In the genomic region with DNA sequence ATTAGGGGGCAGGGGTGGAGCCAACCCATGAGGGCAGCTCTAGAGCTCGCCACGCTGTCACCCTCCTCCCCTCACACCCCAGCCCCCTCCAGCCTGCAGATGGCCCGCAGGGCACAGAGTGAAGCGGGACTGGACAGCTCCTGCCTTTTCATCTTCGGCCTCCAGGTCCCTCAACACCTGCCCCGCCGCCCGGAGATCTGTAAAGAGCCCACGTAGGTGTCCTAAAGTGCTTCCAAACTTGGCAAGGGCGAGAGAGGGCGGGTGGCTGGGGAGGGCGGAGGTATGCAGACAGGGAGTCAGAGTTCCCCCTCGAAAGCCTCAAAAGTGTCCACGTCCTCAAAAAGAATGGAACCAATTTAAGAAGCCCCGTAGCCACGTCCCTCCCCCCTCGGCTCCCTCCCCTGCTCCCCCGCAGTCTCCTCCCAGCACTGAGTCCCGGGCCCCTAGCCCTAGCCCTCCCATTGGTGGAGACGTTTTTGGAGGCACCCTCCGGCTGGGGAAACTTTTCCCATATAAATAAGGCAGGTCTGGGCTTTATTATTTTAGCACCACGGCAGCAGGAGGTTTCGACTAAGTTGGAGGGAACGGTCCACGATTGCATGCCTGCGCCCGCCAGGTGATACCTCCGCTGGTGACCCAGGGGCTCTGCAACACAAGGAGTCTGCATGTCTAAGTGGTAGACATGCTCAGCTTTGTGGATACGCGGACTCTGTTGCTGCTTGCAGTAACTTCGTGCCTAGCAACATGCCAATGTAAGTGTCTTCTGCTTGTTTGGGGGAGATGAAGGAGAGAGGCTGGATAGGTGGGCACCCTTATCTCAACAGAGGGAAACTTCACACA, we compare ENCODE assay signal across 9 mouse cellular contexts. TPM values are rescaled to one million over a fixed set of nuclear protein-coding genes. Genes with fewer than 3 reads are reported as not detected.
A peak's percentile ranks its signal among the peaks of the same experiment; 100 is the strongest.
DNase-seq lines count a peak whose midpoint lies in the region; ATAC-seq and TF ChIP-seq lines count a peak whose summit lies in the region.
"Had no signal": no experiment of that assay in that cellular context is flagged by ENCODE, and none has a peak within 500 bp of the region (broad histone marks: within the 10 kb centered on the region; RNA-seq: fewer than 3 reads in every experiment).

No protein-coding gene starts in this region.

- ATAC-seq in hindbrain, embryonic 12.5 days (ENCODE audit: low FRiP score) = peak; percentile 76
- ATAC-seq in midbrain, postnatal 0 days (ENCODE audit: low FRiP score) = peak; percentile 52; the same call in 1 of the 2 replicates
- ATAC-seq: Patski had no signal

- H3K4me3 ChIP-seq in hindbrain, embryonic 12.5 days = peak overlapping the region; percentile 34
- H3K4me3 ChIP-seq in midbrain, postnatal 0 days (ENCODE audit: low read depth, low read length) = peak overlapping the region; percentile 30

- peak overlapping the region; percentile 41; the same call in 1 of the 2 replicates for H3K9ac ChIP-seq in hindbrain, embryonic 12.5 days
- 0 out of 2 replicates have a peak overlapping the region, but pooled peaks have one; percentile 24 for H3K9ac ChIP-seq in midbrain, postnatal 0 days (replicated peaks; ENCODE audit: low read length, poor library complexity, severe bottlenecking)

- H3K27me3 ChIP-seq in hindbrain, embryonic 12.5 days = no peaks in the 10 kb centered on the region
- peaks cover 10% of the 10 kb centered on the region; the same call in 1 of the 2 replicates for H3K27me3 ChIP-seq in midbrain, postnatal 0 days (ENCODE audit: insufficient read depth, low read length)
- H3K27me3 ChIP-seq: Patski had no signal

- peak; percentile 61 for DNase-seq in ovary, adult 18-20 months (ENCODE audit: low spot score)
- DNase-seq in ovary, postnatal 10 days (ENCODE audit: low spot score) = no peak
- DNase-seq in gastrocnemius, adult 18-20 months (ENCODE audit: low spot score) = peak; percentile 71
- peak; percentile 61 for DNase-seq in liver
- DNase-seq in midbrain, postnatal 0 days (ENCODE audit: low spot score) = peak; percentile 10
- no peak for DNase-seq in layer of hippocampus, postnatal 14 days (ENCODE audit: low spot score in 2 of 2)
- DNase-seq in layer of hippocampus, adult 9-10 months (ENCODE audit: low spot score) = no peak

- 1% methylated on average over 31 of the region's 31 CpGs for WGBS in hindbrain, embryonic 12.5 days
- 2% methylated on average over 31 of the region's 31 CpGs for WGBS in midbrain, postnatal 0 days

- peaks cover 10% of the 10 kb centered on the region for H3K4me1 ChIP-seq in hindbrain, embryonic 12.5 days
- H3K4me1 ChIP-seq in midbrain, postnatal 0 days (ENCODE audit: insufficient read depth, low read length) = peaks cover 8% of the 10 kb centered on the region

- peak overlapping the region; percentile 74 for H3K4me2 ChIP-seq in hindbrain, embryonic 12.5 days (replicated peaks)
- H3K4me2 ChIP-seq in midbrain, postnatal 0 days (ENCODE audit: low read depth, low read length, poor library complexity, severe bottlenecking) = peak overlapping the region; percentile 72

- H3K27ac ChIP-seq in hindbrain, embryonic 12.5 days = 0 out of 2 replicates have a peak overlapping the region, but pooled peaks have one; percentile 35
- H3K27ac ChIP-seq in midbrain, postnatal 0 days (ENCODE audit: low read depth, low read length) = no peak overlapping the region

- H3K36me3 ChIP-seq in hindbrain, embryonic 12.5 days = no peaks in the 10 kb centered on the region
- H3K36me3 ChIP-seq in midbrain, postnatal 0 days (ENCODE audit: insufficient read depth, low read length) = no peaks in the 10 kb centered on the region

- no peaks in the 10 kb centered on the region for H3K9me3 ChIP-seq in hindbrain, embryonic 12.5 days (replicated peaks)
- H3K9me3 ChIP-seq in midbrain, postnatal 0 days (ENCODE audit: low read length) = no peaks in the 10 kb centered on the region

- TF ChIP-seq CTCF in midbrain, postnatal 0 days (IDR thresholded peaks at IDR 0.05) = no peak

RNA-seq across cellular contexts. Expression of gene Col1a2, which starts 0.8 kb away (rescaled TPM):
- 10 to 100 TPM; 67.9 to 81.6 TPM for total RNA-seq in gastrocnemius, adult 18-20 months (2021)
- 384 and 480 TPM in 2 replicates for polyA plus RNA-seq in hindbrain, embryonic 12.5 days (2016; fragmentation: Nextera tagmentation; extraction: Ambion mirVana)
- total RNA-seq in midbrain, postnatal 0 days (2014; rRNA removed) = 93.7 and 128 TPM in 2 replicates
- polyA plus RNA-seq in midbrain, postnatal 0 days (2015; fragmentation: Nextera tagmentation; extraction: Ambion mirVana) = 63.5 and 67.5 TPM in 2 replicates
- total RNA-seq in layer of hippocampus, postnatal 14 days (2021) = 10 to 100 TPM; 35.9 to 51.1 TPM

Comparison
In these comparisons a context has a peak if more than half of its experiments do, and no peak if none do; other contexts are left out.
1. DNase-seq: peak in ovary, adult 18-20 months (single experiment), gastrocnemius, adult 18-20 months (single experiment), liver (single experiment) and midbrain, postnatal 0 days (single experiment); none in ovary, postnatal 10 days (single experiment), layer of hippocampus, postnatal 14 days (0 of 2) and layer of hippocampus, adult 9-10 months (single experiment).